Mouse (Mus musculus) kidney, embryonic 15.5 days (tissue): ENCODE results near the gene P4hb. TPM values are rescaled to one million over a fixed set of nuclear protein-coding genes. Genes with fewer than 3 reads are reported as not detected.
"Not testable (repeated sequence)": the region's sequence is repeated elsewhere in the genome, so short reads cannot be mapped to it uniquely, and the experiment has no call there.

Source experiments
- ATAC-seq: fragments of 200-750 bp; cut with Nextera tagmentation; replicated peaks from 2 replicates; pipeline ENCODE4 v1.8.0; 2017; ENCODE audit warnings: moderate TSS enrichment; ENCODE audit not compliant: low FRiP score
- H3K27ac ChIP-seq: fragments of 300-500 bp; sonication (generic); 2 replicates; pipeline ENCODE4 v1.5.1; 2015; ENCODE audit warnings: mild to moderate bottlenecking, inconsistent platforms
- H3K27me3 ChIP-seq: fragments of 300-500 bp; sonication (generic); 2 replicates; pipeline ENCODE4 v1.6.1; 2015; ENCODE audit warnings: inconsistent platforms
- H3K36me3 ChIP-seq: fragments of 300-500 bp; sonication (generic); 2 replicates; pipeline ENCODE4 v1.6.1; 2015; ENCODE audit warnings: inconsistent platforms
- H3K4me1 ChIP-seq: fragments of 300-500 bp; sonication (generic); 2 replicates; pipeline ENCODE4 v1.6.1; 2015; ENCODE audit warnings: inconsistent platforms
- H3K4me2 ChIP-seq: fragments of 300-500 bp; sonication (generic); 2 replicates; pipeline ENCODE4 v1.6.1; 2015; ENCODE audit warnings: moderate library complexity, mild to moderate bottlenecking, inconsistent platforms
- H3K4me3 ChIP-seq: fragments of 300-500 bp; sonication (generic); replicated peaks from 2 replicates; pipeline ENCODE4 v1.5.1; 2015; ENCODE audit warnings: mild to moderate bottlenecking, inconsistent platforms
- H3K9ac ChIP-seq: fragments of 300-500 bp; sonication (generic); 2 replicates; pipeline ENCODE4 v1.6.1; 2015; ENCODE audit warnings: mild to moderate bottlenecking, inconsistent platforms
- H3K9me3 ChIP-seq: fragments of 300-500 bp; sonication (generic); replicated peaks from 2 replicates; pipeline ENCODE4 v1.6.1; 2016; ENCODE audit warnings: inconsistent platforms
- WGBS: fragments of 180-500 bp; shearing (Covaris S2); methylation state at CpG from one replicate; pipeline ENCODE4 v1.1.7; 2015; ENCODE audit warnings: mixed read lengths; 5-methylcytosine and 5-hydroxymethylcytosine counted together
- polyA plus RNA-seq: library from polyadenylated mRNA; unstranded; fragments of >200 nt; fragmentation: Nextera tagmentation; extraction: Ambion mirVana; gene quantifications from 2 replicates; pipeline ENCODE4 v1.2.1, GENCODE M21; 2015

Gene P4hb
- polyA plus RNA-seq, 1 experiment from 2014 or later, result 736 TPM

DNA sequence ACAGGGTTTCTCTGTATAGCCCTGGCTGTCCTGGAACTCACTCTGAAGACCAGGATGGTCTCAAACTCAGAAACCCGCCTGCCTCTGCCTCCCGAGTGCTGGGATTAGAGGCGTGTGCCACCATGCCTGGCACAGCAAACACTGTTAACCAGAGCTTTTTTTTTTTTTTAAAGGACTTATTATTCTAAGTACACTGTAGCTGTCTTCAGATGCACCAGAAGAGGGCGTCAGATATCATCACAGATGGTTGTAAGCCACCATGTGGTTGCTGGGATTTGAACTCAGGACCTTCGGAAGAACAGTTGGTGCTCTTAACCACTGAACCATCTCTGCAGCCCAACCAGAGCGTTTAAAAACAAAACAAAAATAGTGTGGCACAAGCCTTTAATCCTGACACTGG, 14.2 kb downstream of the P4hb start:
- 91% methylated on average over 6 of the region's 6 CpGs for WGBS
- H3K27me3 ChIP-seq, H3K9ac ChIP-seq, H3K4me1 ChIP-seq, H3K27ac ChIP-seq, H3K9me3 ChIP-seq, ATAC-seq, H3K4me2 ChIP-seq, H3K4me3 ChIP-seq: not testable (repeated sequence)
- H3K36me3 ChIP-seq, result peaks cover 56% of the 10 kb centered on the region

DNA sequence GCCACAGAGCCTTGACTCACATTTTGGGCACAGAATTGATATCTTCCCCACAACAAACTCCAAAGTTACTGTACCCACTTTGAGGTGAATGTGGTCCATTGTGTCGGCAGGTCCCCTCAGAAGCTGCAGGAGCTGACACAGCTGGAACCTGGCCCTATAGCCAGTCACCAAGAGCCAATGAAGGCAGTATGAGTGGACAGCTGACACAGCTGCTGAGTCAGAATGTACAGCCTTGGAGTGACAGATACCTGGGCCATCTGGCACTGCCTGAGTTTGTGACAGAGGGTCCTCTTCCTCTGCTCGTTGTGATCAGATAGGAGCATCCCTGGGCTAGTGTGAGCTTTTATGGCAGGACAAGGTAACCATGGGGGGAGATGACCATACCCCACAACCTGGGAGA, 17.8 kb downstream of the P4hb start:
- H3K4me1 ChIP-seq, result peaks cover 4% of the 10 kb centered on the region
- WGBS, result 74% methylated on average over 2 of the region's 2 CpGs
- no peak for ATAC-seq

DNA sequence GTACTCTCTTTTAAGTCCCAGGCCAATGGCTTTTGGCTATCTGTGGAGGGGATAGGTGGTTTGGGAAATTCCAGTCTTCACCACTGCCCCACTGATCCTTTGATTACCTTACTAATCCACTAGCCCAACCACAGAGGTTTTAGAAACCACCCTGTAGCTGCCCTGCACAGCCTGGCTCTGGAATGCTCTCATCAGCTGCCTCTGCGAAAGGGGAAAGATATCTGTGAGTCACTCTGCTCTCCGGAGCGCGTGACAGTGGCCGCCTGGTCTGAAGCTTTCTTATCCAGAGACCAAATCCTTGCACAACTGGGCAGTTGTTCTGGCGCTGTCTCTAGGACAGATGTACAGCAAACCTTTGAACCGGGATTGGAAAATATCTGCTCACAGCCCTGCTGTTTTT, 18.2 kb downstream of the P4hb start:
- 80% methylated on average over 7 of the region's 7 CpGs for WGBS
- no peak for ATAC-seq
- Histone ChIP-seq H3K27ac (no peak overlapping the region), H3K27me3 (no peaks in the 10 kb centered on the region), H3K9me3 (no peaks in the 10 kb centered on the region), H3K4me2 (no peak overlapping the region), H3K9ac (no peak overlapping the region), H3K4me3 (no peak overlapping the region), H3K36me3 (peaks cover 16% of the 10 kb centered on the region), H3K4me1 (peaks cover 8% of the 10 kb centered on the region)

More for the DNA sequence above, 17.8 kb downstream of the P4hb start:
- Histone ChIP-seq H3K27me3 (no peaks in the 10 kb centered on the region), H3K36me3 (peaks cover 20% of the 10 kb centered on the region), H3K4me2 (no peak overlapping the region), H3K9me3 (no peaks in the 10 kb centered on the region), H3K4me3 (no peak overlapping the region), H3K27ac (no peak overlapping the region), H3K9ac (no peak overlapping the region)

DNA sequence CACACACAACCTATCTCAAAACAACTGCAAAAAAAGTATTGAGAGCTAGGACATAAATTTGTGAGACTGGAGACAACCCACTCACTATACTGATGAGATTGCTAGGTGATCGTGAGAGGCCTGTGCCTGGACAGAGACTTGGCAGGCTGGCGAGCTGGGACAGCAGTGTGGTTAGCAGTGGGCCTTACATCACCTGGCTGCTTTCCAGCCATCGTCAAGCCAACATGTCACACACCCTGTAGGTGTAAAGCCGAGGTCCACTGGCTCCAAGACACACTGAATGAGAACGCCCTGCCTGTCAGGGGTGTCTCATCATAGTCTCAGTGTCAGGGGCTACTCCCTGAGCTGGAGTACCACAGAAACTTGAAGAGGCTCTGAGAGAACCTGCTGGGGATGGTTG, 20.3 kb downstream of the P4hb start:
- Histone ChIP-seq H3K4me1 (peaks cover 22% of the 10 kb centered on the region), H3K4me3 (no peak overlapping the region), H3K9me3 (no peaks in the 10 kb centered on the region), H3K36me3 (peaks cover 3% of the 10 kb centered on the region; the same call in 1 of the 2 replicates), H3K27ac (no peak overlapping the region), H3K9ac (no peak overlapping the region), H3K4me2 (no peak overlapping the region), H3K27me3 (no peaks in the 10 kb centered on the region)
- 82% methylated on average over 5 of the region's 5 CpGs for WGBS
- ATAC-seq, result no peak

- 89% methylated on average over 28 of the region's 28 CpGs for WGBS
- H3K4me2 ChIP-seq, result peak within 1 kb of the TSS; percentile 86
- H3K4me3 ChIP-seq, result peak within 1 kb of the TSS; percentile 97
- no peaks in the 10 kb centered on the region for H3K27me3 ChIP-seq
- no peak for ATAC-seq
- no peaks in the 10 kb centered on the region for H3K9me3 ChIP-seq
- H3K36me3 ChIP-seq, result peaks cover 8% of the 10 kb centered on the region
- peaks cover 31% of the 10 kb centered on the region for H3K4me1 ChIP-seq
- H3K9ac ChIP-seq, result peak within 1 kb of the TSS; percentile 96
- peak within 1 kb of the TSS; percentile 96 for H3K27ac ChIP-seq
Observed at GRCm38 (mm10) chr11:120550810-120551440, 22.1 kb downstream of the P4hb start, which contains the start of gene Ppp1r27. Gene Ppp1r27, minus strand, starts transcription at chr11:120551132.

DNA sequence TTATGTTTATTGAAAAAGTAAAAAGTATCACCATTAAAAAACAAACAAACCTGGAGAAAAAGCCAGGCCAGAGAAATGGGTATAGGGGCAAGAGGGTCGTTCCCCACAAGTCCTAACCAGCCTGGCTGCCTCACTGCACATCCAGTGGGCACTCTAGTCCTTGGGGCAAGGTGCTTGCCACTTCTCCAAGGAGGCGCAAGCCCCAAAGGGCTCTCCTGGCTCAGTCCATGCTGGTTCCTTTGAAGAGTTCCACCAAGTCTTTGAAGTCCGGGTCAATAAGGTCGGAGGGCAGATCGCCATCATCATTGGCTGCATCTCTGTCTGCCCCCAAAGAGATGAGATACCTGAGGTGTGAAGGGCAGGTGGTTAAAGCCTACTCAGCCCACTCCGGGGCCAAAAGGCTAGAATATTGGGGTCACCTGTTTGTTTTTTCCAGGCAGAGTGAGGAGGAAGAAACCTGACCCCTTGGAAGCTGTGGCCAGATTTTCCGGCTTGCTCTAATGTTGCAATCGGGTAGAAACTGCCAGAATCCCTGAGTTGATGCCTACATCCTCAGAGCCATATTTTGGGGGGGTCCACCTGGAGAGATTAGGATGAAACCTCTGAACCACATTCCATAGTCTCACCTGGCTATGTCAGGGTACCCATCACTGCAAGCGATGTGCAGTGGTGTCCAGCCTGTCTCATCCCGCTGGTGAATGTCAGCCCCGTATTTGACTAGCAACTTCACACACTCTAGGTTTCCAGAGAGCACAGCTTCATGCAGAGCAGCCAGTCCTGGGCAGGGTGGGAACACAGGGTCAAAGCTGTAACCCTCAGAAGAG, 22.9 kb downstream of the P4hb start:
- H3K9me3 ChIP-seq, result no peaks in the 10 kb centered on the region
- no peak for ATAC-seq
- H3K36me3 ChIP-seq, result peaks cover 9% of the 10 kb centered on the region
- H3K4me2 ChIP-seq, result peak overlapping the region; percentile 86
- peaks cover 38% of the 10 kb centered on the region for H3K4me1 ChIP-seq
- H3K27me3 ChIP-seq, result no peaks in the 10 kb centered on the region
- H3K27ac ChIP-seq, result peak overlapping the region; percentile 96
- whole genome bisulfite sequencing, result 56% methylated on average over 11 of the region's 11 CpGs
- peak overlapping the region; percentile 97 for H3K4me3 ChIP-seq
- peak overlapping the region; percentile 96 for H3K9ac ChIP-seq

- peak within 1 kb of the TSS; percentile 97 for H3K4me3 ChIP-seq
- no peaks in the 10 kb centered on the region for H3K9me3 ChIP-seq
- under 1% methylated on average over 87 of the region's 87 CpGs for WGBS
- H3K27ac ChIP-seq, result peak within 1 kb of the TSS; percentile 96
- H3K9ac ChIP-seq, result peak within 1 kb of the TSS; percentile 96
- H3K27me3 ChIP-seq, result no peaks in the 10 kb centered on the region
- H3K36me3 ChIP-seq, result peaks cover 17% of the 10 kb centered on the region
- H3K4me2 ChIP-seq, result peak within 1 kb of the TSS; percentile 86
- ATAC-seq, result peak; percentile 86
- H3K4me1 ChIP-seq, result peaks cover 42% of the 10 kb centered on the region
Observed at GRCm38 (mm10) chr11:120549168-120549945, 23.7 kb downstream of the P4hb start, which contains the start of gene Mcrip1. Gene Mcrip1, minus strand, starts transcription at chr11:120549727.

- Histone ChIP-seq H3K36me3 (peaks cover 23% of the 10 kb centered on the region), H3K27me3 (no peaks in the 10 kb centered on the region), H3K4me2 (peak overlapping the region; percentile 86), H3K4me3 (peak overlapping the region; percentile 97), H3K9ac (peak overlapping the region; percentile 96), H3K9me3 (no peaks in the 10 kb centered on the region), H3K4me1 (peaks cover 42% of the 10 kb centered on the region), H3K27ac (peak overlapping the region; percentile 96)
- 19% methylated on average over 7 of the region's 7 CpGs for WGBS
- ATAC-seq, result no peak
Observed at GRCm38 (mm10) chr11:120548786-120549167, 24.3 kb downstream of the P4hb start.

DNA sequence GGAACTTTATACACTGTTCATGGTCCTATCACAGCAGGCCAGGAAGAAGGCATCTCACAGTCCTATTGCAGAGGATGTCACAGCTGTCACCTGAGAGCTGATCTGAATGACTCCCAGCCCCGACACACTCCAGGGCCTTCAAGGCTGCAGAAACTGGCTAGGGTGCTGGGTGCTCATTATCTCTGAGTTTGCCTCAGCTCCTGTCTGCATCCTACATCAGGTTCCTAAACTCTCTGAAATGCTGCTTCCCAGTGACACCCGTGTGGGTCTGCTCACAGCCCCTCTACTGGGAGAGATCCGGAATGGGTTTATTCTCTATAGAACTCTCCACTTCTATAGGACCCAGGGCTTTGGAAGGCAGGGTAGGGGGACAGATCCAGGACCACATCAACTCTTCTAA, 24.8 kb downstream of the P4hb start:
- Histone ChIP-seq H3K9me3 (no peaks in the 10 kb centered on the region), H3K27me3 (no peaks in the 10 kb centered on the region), H3K4me3 (peak overlapping the region; percentile 97), H3K9ac (peak overlapping the region; percentile 96), H3K36me3 (peaks cover 28% of the 10 kb centered on the region), H3K4me1 (peaks cover 42% of the 10 kb centered on the region), H3K27ac (peak overlapping the region; percentile 96; the same call in 1 of the 2 replicates), H3K4me2 (peak overlapping the region; percentile 86)
- WGBS, result 79% methylated on average over 3 of the region's 3 CpGs
- ATAC-seq, result no peak

GRCm38 (mm10) chr11:120547469-120547868, 25.6 kb downstream of the P4hb start:
- no peaks in the 10 kb centered on the region for H3K9me3 ChIP-seq
- H3K36me3 ChIP-seq, result peaks cover 36% of the 10 kb centered on the region
- H3K4me2 ChIP-seq, result 0 out of 2 replicates have a peak overlapping the region, but pooled peaks have one; percentile 86
- ATAC-seq, result no peak
- H3K27me3 ChIP-seq, result no peaks in the 10 kb centered on the region
- H3K27ac ChIP-seq, result no peak overlapping the region
- peak overlapping the region; percentile 4; the same call in 1 of the 2 replicates for H3K4me3 ChIP-seq
- WGBS, result 58% methylated on average over 2 of the region's 2 CpGs
- peaks cover 42% of the 10 kb centered on the region for H3K4me1 ChIP-seq
- no peak overlapping the region for H3K9ac ChIP-seq

GRCm38 (mm10) chr11:120545964-120546363, 27.1 kb downstream of the P4hb start:
- no peak for ATAC-seq
- Histone ChIP-seq H3K9ac (no peak overlapping the region), H3K4me3 (no peak overlapping the region), H3K27ac (no peak overlapping the region), H3K36me3 (peaks cover 49% of the 10 kb centered on the region), H3K9me3 (no peaks in the 10 kb centered on the region), H3K4me1 (peaks cover 44% of the 10 kb centered on the region), H3K27me3 (no peaks in the 10 kb centered on the region), H3K4me2 (no peak overlapping the region)
- 92% methylated on average over 3 of the region's 3 CpGs for WGBS
